Mouse (Mus musculus): ENCODE measurements around the gene Neurl3. TPM values are rescaled to one million over a fixed set of nuclear protein-coding genes. Genes with fewer than 3 reads are reported as not detected.

Gene Neurl3
- total and polyA plus RNA-seq, 3 experiments: 2.2 to 5.8 (median 3.0) TPM

GRCm38 (mm10) chr1:36307121-36307494 is 32.6 kb upstream of the Neurl3 start:
- Histone ChIP-seq H3K4me1 (ENCODE audit: control insufficient read depth, insufficient read depth, low read length) (peaks cover 12% of the 10 kb centered on the region), H3K9ac (ENCODE audit: low read depth, low read length) (no peak overlapping the region), H3K4me3 (no peak overlapping the region), H3K27me3 (ENCODE audit: control insufficient read depth, insufficient read depth, low read length) (no peaks in the 10 kb centered on the region), H3K27ac (peak overlapping the region; percentile 31; the same call in 1 of the 2 replicates), H3K36me3 (ENCODE audit: control insufficient read depth, insufficient read depth, low read length) (no peaks in the 10 kb centered on the region), H3K79me2 (replicated peaks; ENCODE audit: control insufficient read depth, insufficient read depth, low read length) (no peaks in the 10 kb centered on the region; the same call in 1 of the 2 replicates)
- no peak for TF ChIP-seq EP300 (IDR thresholded peaks at IDR 0.05; ENCODE audit: insufficient read depth, low read depth, low read length)
- no peak for TF ChIP-seq CTCF (IDR thresholded peaks at IDR 0.05)
- TF ChIP-seq POLR2A (IDR thresholded peaks at IDR 0.05; ENCODE audit: insufficient read depth, low read depth, low read length): no peak
- DNase-seq: no peak
- 56% methylated on average over 7 of the region's 7 CpGs for WGBS
- intact Hi-C loops (cut with DNase I): loop anchor here (5.0 kb wide), 1 partner anchor 165 kb away; the partner anchor contains the start of gene Cnnm4

- Histone ChIP-seq H3K27me3 (ENCODE audit: control insufficient read depth, insufficient read depth, low read length) (no peaks in the 10 kb centered on the region), H3K9ac (ENCODE audit: low read depth, low read length) (no peak overlapping the region), H3K36me3 (ENCODE audit: control insufficient read depth, insufficient read depth, low read length) (no peaks in the 10 kb centered on the region), H3K4me3 (no peak overlapping the region), H3K27ac (no peak overlapping the region; the same call in 1 of the 2 replicates), H3K79me2 (replicated peaks; ENCODE audit: control insufficient read depth, insufficient read depth, low read length) (no peaks in the 10 kb centered on the region; the same call in 1 of the 2 replicates), H3K4me1 (ENCODE audit: control insufficient read depth, insufficient read depth, low read length) (peaks cover 12% of the 10 kb centered on the region)
- DNase-seq: no peak
- intact Hi-C loops (cut with DNase I): loop anchor here (5.0 kb wide), 1 partner anchor 166 kb away; the partner anchor contains the start of gene Cnnm4
- WGBS: 86% methylated on average over 6 of the region's 6 CpGs
- TF ChIP-seq EP300 (IDR thresholded peaks at IDR 0.05; ENCODE audit: insufficient read depth, low read depth, low read length) (no peak), CTCF (IDR thresholded peaks at IDR 0.05) (no peak), POLR2A (IDR thresholded peaks at IDR 0.05; ENCODE audit: insufficient read depth, low read depth, low read length) (no peak)
Observed at GRCm38 (mm10) chr1:36306120-36306519, 31.6 kb upstream of the Neurl3 start.

GRCm38 (mm10) chr1:36304764-36305163 is 30.3 kb upstream of the Neurl3 start:
- TF ChIP-seq CTCF (IDR thresholded peaks at IDR 0.05) (no peak), POLR2A (IDR thresholded peaks at IDR 0.05; ENCODE audit: insufficient read depth, low read depth, low read length) (no peak), EP300 (IDR thresholded peaks at IDR 0.05; ENCODE audit: insufficient read depth, low read depth, low read length) (no peak)
- H3K4me1 ChIP-seq (ENCODE audit: control insufficient read depth, insufficient read depth, low read length): peaks cover 7% of the 10 kb centered on the region
- H3K79me2 ChIP-seq (replicated peaks; ENCODE audit: control insufficient read depth, insufficient read depth, low read length): no peaks in the 10 kb centered on the region; the same call in 1 of the 2 replicates
- no peak overlapping the region for H3K4me3 ChIP-seq
- peak overlapping the region; percentile 86 for H3K27ac ChIP-seq
- H3K9ac ChIP-seq (ENCODE audit: low read depth, low read length): no peak overlapping the region
- intact Hi-C loops (cut with DNase I): loop anchor here (5.0 kb wide), 1 partner anchor 168 kb away; the partner anchor contains the start of gene Cnnm4
- no peaks in the 10 kb centered on the region for H3K27me3 ChIP-seq (ENCODE audit: control insufficient read depth, insufficient read depth, low read length)
- WGBS: 10% methylated on average over 7 of the region's 7 CpGs
- peak; percentile 50 to 65 for DNase-seq
- no peaks in the 10 kb centered on the region for H3K36me3 ChIP-seq (ENCODE audit: control insufficient read depth, insufficient read depth, low read length)

GRCm38 (mm10) chr1:36303381-36304320 is 29.2 kb upstream of the Neurl3 start:
- peak; percentile 80 to 90 for DNase-seq
- Histone ChIP-seq H3K36me3 (ENCODE audit: control insufficient read depth, insufficient read depth, low read length) (no peaks in the 10 kb centered on the region), H3K79me2 (replicated peaks; ENCODE audit: control insufficient read depth, insufficient read depth, low read length) (no peaks in the 10 kb centered on the region), H3K4me1 (ENCODE audit: control insufficient read depth, insufficient read depth, low read length) (peaks cover 2% of the 10 kb centered on the region), H3K4me3 (peak overlapping the region; percentile 39), H3K27ac (peak overlapping the region; percentile 86), H3K27me3 (ENCODE audit: control insufficient read depth, insufficient read depth, low read length) (no peaks in the 10 kb centered on the region), H3K9ac (ENCODE audit: low read depth, low read length) (peak overlapping the region; percentile 60)
- intact Hi-C loops (cut with DNase I): no loop called here
- 8% methylated on average over 29 of the region's 30 CpGs for WGBS
- TF ChIP-seq CTCF (IDR thresholded peaks at IDR 0.05) (no peak), EP300 (IDR thresholded peaks at IDR 0.05; ENCODE audit: insufficient read depth, low read depth, low read length) (no peak), POLR2A (IDR thresholded peaks at IDR 0.05; ENCODE audit: insufficient read depth, low read depth, low read length) (no peak)

GRCm38 (mm10) chr1:36302957-36303356 is 28.5 kb upstream of the Neurl3 start:
- Histone ChIP-seq H3K27ac (peak overlapping the region; percentile 82), H3K4me1 (ENCODE audit: control insufficient read depth, insufficient read depth, low read length) (no peaks in the 10 kb centered on the region), H3K27me3 (ENCODE audit: control insufficient read depth, insufficient read depth, low read length) (no peaks in the 10 kb centered on the region), H3K4me3 (peak overlapping the region; percentile 39), H3K9ac (ENCODE audit: low read depth, low read length) (peak overlapping the region; percentile 60), H3K79me2 (replicated peaks; ENCODE audit: control insufficient read depth, insufficient read depth, low read length) (no peaks in the 10 kb centered on the region), H3K36me3 (ENCODE audit: control insufficient read depth, insufficient read depth, low read length) (no peaks in the 10 kb centered on the region)
- TF ChIP-seq EP300 (IDR thresholded peaks at IDR 0.05; ENCODE audit: insufficient read depth, low read depth, low read length) (no peak), CTCF (IDR thresholded peaks at IDR 0.05) (no peak), POLR2A (IDR thresholded peaks at IDR 0.05; ENCODE audit: insufficient read depth, low read depth, low read length) (no peak)
- intact Hi-C loops (cut with DNase I): no loop called here
- no peak for DNase-seq
- WGBS: 22% methylated on average over 8 of the region's 9 CpGs

GRCm38 (mm10) chr1:36302273-36302672 is 27.8 kb upstream of the Neurl3 start:
- TF ChIP-seq CTCF (IDR thresholded peaks at IDR 0.05): no peak
- TF ChIP-seq POLR2A (IDR thresholded peaks at IDR 0.05; ENCODE audit: insufficient read depth, low read depth, low read length): no peak
- no peak for TF ChIP-seq EP300 (IDR thresholded peaks at IDR 0.05; ENCODE audit: insufficient read depth, low read depth, low read length)
- no peaks in the 10 kb centered on the region for H3K79me2 ChIP-seq (replicated peaks; ENCODE audit: control insufficient read depth, insufficient read depth, low read length)
- no peak overlapping the region for H3K4me3 ChIP-seq
- no peak overlapping the region for H3K9ac ChIP-seq (ENCODE audit: low read depth, low read length)
- no peak for DNase-seq
- H3K27ac ChIP-seq: no peak overlapping the region
- no peaks in the 10 kb centered on the region for H3K27me3 ChIP-seq (ENCODE audit: control insufficient read depth, insufficient read depth, low read length)
- intact Hi-C loops (cut with DNase I): no loop called here
- 73% methylated on average over 8 of the region's 8 CpGs for WGBS
- H3K36me3 ChIP-seq (ENCODE audit: control insufficient read depth, insufficient read depth, low read length): no peaks in the 10 kb centered on the region
- no peaks in the 10 kb centered on the region for H3K4me1 ChIP-seq (ENCODE audit: control insufficient read depth, insufficient read depth, low read length)
